Mouse (Mus musculus) myocyte (in vitro differentiated cells): ENCODE results near the gene Cd8a. TPM values are rescaled to one million over a fixed set of nuclear protein-coding genes. Genes with fewer than 3 reads are reported as not detected.

Source experiments
- H3K27me3 ChIP-seq: one replicate; pipeline ENCODE4 v1.6.1; 2011; ENCODE audit not compliant: control insufficient read depth, insufficient read depth, insufficient read length
- H3K36me3 ChIP-seq: one replicate; pipeline ENCODE4 v1.6.1; 2011; ENCODE audit not compliant: control insufficient read depth, insufficient read depth
- H3K4me2 ChIP-seq: one replicate; pipeline ENCODE4 v1.6.1; 2011; ENCODE audit warnings: low read depth, control low read depth
- H3K4me3 ChIP-seq: one replicate; pipeline ENCODE4 v1.5.1; 2011; ENCODE audit warnings: mild to moderate bottlenecking, control low read depth, moderate library complexity
- H3K79me2 ChIP-seq: one replicate; pipeline ENCODE4 v1.6.1; 2011; ENCODE audit not compliant: control insufficient read depth, insufficient read depth
- H3ac ChIP-seq: one replicate; pipeline ENCODE4 v1.6.1; 2011; ENCODE audit not compliant: control insufficient read depth, insufficient read length
- CEBPB ChIP-seq: IDR thresholded peaks from 2 replicates; pipeline ENCODE4 v1.6.1; 2011; ENCODE audit warnings: mild to moderate bottlenecking, moderate library complexity; ENCODE audit not compliant: poor library complexity, insufficient read depth, severe bottlenecking
- E2F4 ChIP-seq: IDR thresholded peaks from one replicate; pipeline ENCODE4 v1.6.1; 2011; ENCODE audit warnings: mild to moderate bottlenecking, control low read depth, moderate library complexity; ENCODE audit not compliant: insufficient read depth
- MAX ChIP-seq: IDR thresholded peaks from one replicate; pipeline ENCODE4 v1.6.1; 2011; ENCODE audit warnings: low read depth, mild to moderate bottlenecking, control low read depth
- MYOD1 ChIP-seq, 3 experiments: IDR thresholded peaks; one replicate each; pipeline ENCODE4 v1.6.1; 2011; ENCODE audit warnings: control low read depth in 2 of 3, low read depth in 2 of 3, mild to moderate bottlenecking in 2 of 3, moderate library complexity in 1 of 3; ENCODE audit not compliant: insufficient read length in 2 of 3, control insufficient read depth in 1 of 3
- MYOG ChIP-seq, 3 experiments: IDR thresholded peaks; one replicate each; pipeline ENCODE4 v1.6.1; 2011; ENCODE audit warnings: control low read depth in 2 of 3, low read depth in 2 of 3, mild to moderate bottlenecking in 2 of 3; ENCODE audit not compliant: insufficient read length in 2 of 3, control insufficient read depth in 1 of 3, insufficient read depth in 1 of 3
- POLR2A ChIP-seq: IDR thresholded peaks from one replicate; pipeline ENCODE4 v1.6.1; 2011; ENCODE audit warnings: low read depth, mild to moderate bottlenecking, control low read depth, moderate library complexity; ENCODE audit not compliant: insufficient read length
- POLR2AphosphoS2 ChIP-seq: IDR thresholded peaks from one replicate; pipeline ENCODE4 v1.6.1; 2011; ENCODE audit warnings: low read depth, control low read depth; ENCODE audit not compliant: insufficient read length
- REST ChIP-seq: IDR thresholded peaks from one replicate; pipeline ENCODE4 v1.6.1; 2011; ENCODE audit warnings: mild to moderate bottlenecking, control low read depth, moderate library complexity; ENCODE audit not compliant: insufficient read depth, insufficient read length
- SRF ChIP-seq: IDR thresholded peaks from one replicate; pipeline ENCODE4 v1.6.1; 2011; ENCODE audit warnings: low read depth; ENCODE audit not compliant: control insufficient read depth, insufficient read length
- TCF12 ChIP-seq: IDR thresholded peaks from one replicate; pipeline ENCODE4 v1.6.1; 2011; ENCODE audit warnings: mild to moderate bottlenecking, control low read depth; ENCODE audit not compliant: poor library complexity, insufficient read depth, severe bottlenecking
- TCF3 ChIP-seq: IDR thresholded peaks from one replicate; pipeline ENCODE4 v1.6.1; 2011; ENCODE audit warnings: low read depth, control low read depth; ENCODE audit not compliant: insufficient read length
- USF1 ChIP-seq: IDR thresholded peaks from one replicate; pipeline ENCODE4 v1.6.1; 2011; ENCODE audit warnings: low read depth, mild to moderate bottlenecking, control low read depth, moderate library complexity
- polyA plus RNA-seq: library from polyadenylated mRNA; unstranded; fragments of >200 nt; fragmentation: generic; extraction: Trizol; gene quantifications from one replicate; pipeline ENCODE4 v1.2.1, GENCODE M21; 2012; ENCODE audit warnings: missing spikeins

Cd8a gene
- polyA plus RNA-seq, 1 experiment, result not detected

DNA sequence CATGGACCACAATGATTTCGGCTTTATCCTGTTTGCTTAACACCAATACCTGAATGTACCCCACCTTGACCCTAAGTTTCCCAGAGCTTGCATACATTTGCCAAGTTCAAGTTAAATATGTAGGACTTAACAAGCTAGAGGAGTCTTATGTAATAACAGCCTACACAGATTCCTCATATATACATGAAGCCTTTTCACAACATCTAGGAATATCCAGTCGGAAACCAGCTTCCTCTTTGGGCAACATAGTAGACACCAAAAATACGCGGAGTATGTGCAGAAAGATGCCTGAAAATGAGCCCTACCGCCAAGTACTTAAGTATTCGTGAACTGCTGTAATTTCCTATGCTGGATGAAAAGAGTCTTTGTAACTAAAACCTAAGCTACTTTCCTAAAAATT lies 52.5 kb downstream of the Cd8a start:
- Histone ChIP-seq H3K27me3 (no peaks in the 10 kb centered on the region), H3K4me3 (no peak overlapping the region), H3K4me2 (no peak overlapping the region), H3K79me2 (no peaks in the 10 kb centered on the region), H3ac (no peak overlapping the region), H3K36me3 (no peaks in the 10 kb centered on the region)
- no peak for TF ChIP-seq MYOG (IDR thresholded peaks at IDR 0.05; ENCODE audit: control insufficient read depth in 1 of 3, insufficient read depth in 1 of 3, insufficient read length in 2 of 3, low read depth in 2 of 3)
- TF ChIP-seq TCF3, result no peak
- no peak for TF ChIP-seq MAX
- no peak for TF ChIP-seq MYOD1 (IDR thresholded peaks at IDR 0.05; ENCODE audit: control insufficient read depth in 1 of 3, insufficient read length in 2 of 3, low read depth in 2 of 3)
- no peak for TF ChIP-seq POLR2AphosphoS2
- TF ChIP-seq TCF12, result no peak
- TF ChIP-seq SRF, result no peak
- TF ChIP-seq E2F4, result no peak
- no peak for TF ChIP-seq CEBPB
- TF ChIP-seq REST, result no peak
- TF ChIP-seq USF1, result no peak
- TF ChIP-seq POLR2A, result no peak

DNA sequence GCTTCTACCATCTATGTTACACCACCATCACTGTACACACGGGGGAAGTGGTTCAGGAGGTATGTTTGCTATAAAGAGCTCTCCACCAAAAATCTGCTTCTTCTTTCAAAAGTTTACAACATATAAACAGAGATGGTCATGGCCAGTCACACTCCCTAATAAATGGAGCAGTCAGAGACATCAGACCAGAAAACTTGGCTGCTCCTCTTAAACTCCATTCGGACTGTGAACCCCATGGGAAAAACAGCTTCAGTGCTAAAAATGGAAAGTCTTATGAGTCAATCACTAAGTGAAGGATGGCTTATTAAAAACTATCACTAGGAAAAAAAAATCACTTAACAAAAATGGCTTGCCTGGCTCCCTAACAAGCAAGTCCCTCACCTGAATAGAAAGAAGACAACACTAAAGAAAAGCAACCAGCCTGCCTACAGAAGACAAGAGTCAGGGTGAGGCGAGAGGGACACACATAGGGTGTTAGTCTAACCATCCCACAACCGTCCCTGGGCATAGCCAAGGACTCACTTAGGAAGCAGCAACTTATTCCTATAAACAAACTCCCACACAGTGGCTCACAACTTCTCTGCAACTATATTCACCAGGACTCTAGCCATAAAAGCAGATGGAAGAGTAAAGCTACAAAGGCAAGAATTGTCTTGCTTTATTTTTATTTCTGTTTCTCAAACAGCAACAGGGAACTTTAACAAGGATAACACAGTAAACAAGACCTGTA lies 54.9 kb downstream of the Cd8a start:
- H3K36me3 ChIP-seq, result no peaks in the 10 kb centered on the region
- peaks cover under 1% of the 10 kb centered on the region for H3K79me2 ChIP-seq
- no peak overlapping the region for H3K4me2 ChIP-seq
- no peak overlapping the region for H3K4me3 ChIP-seq
- no peaks in the 10 kb centered on the region for H3K27me3 ChIP-seq
- H3ac ChIP-seq, result no peak overlapping the region
- no peak for TF ChIP-seq USF1
- no peak for TF ChIP-seq CEBPB
- TF ChIP-seq MYOG (IDR thresholded peaks at IDR 0.05; ENCODE audit: control insufficient read depth in 1 of 3, insufficient read depth in 1 of 3, insufficient read length in 2 of 3, low read depth in 2 of 3), result no peak
- TF ChIP-seq MYOD1 (IDR thresholded peaks at IDR 0.05; ENCODE audit: control insufficient read depth in 1 of 3, insufficient read length in 2 of 3, low read depth in 2 of 3), result no peak
- no peak for TF ChIP-seq TCF12
- TF ChIP-seq SRF, result no peak
- no peak for TF ChIP-seq MAX
- TF ChIP-seq REST, result no peak
- TF ChIP-seq POLR2A, result no peak
- TF ChIP-seq E2F4, result no peak
- TF ChIP-seq TCF3, result no peak
- TF ChIP-seq POLR2AphosphoS2, result no peak

Other genes with a start within 250 kb of the Cd8a start
- 0.06 TPM for gene Thnsl2, start 229.0 kb upstream of the Cd8a start, polyA plus RNA-seq
- gene Fabp1, start 173.6 kb upstream of the Cd8a start, polyA plus RNA-seq, result not detected
- 18.6 TPM for gene Krcc1, start 101.8 kb upstream of the Cd8a start, polyA plus RNA-seq
- 141 TPM for gene Smyd1, start 51.2 kb upstream of the Cd8a start, polyA plus RNA-seq
- gene Cd8b1, start 50.6 kb upstream of the Cd8a start, polyA plus RNA-seq, result not detected
- 12.2 TPM for gene Rmnd5a, start 67.2 kb downstream of the Cd8a start, polyA plus RNA-seq
- gene Rnf103, start 120.5 kb downstream of the Cd8a start, polyA plus RNA-seq, result 8.3 TPM
- 53.2 TPM for gene Chmp3, start 170.4 kb downstream of the Cd8a start, polyA plus RNA-seq